ENCODE assay signal across 9 mouse cellular contexts in the genomic region with DNA sequence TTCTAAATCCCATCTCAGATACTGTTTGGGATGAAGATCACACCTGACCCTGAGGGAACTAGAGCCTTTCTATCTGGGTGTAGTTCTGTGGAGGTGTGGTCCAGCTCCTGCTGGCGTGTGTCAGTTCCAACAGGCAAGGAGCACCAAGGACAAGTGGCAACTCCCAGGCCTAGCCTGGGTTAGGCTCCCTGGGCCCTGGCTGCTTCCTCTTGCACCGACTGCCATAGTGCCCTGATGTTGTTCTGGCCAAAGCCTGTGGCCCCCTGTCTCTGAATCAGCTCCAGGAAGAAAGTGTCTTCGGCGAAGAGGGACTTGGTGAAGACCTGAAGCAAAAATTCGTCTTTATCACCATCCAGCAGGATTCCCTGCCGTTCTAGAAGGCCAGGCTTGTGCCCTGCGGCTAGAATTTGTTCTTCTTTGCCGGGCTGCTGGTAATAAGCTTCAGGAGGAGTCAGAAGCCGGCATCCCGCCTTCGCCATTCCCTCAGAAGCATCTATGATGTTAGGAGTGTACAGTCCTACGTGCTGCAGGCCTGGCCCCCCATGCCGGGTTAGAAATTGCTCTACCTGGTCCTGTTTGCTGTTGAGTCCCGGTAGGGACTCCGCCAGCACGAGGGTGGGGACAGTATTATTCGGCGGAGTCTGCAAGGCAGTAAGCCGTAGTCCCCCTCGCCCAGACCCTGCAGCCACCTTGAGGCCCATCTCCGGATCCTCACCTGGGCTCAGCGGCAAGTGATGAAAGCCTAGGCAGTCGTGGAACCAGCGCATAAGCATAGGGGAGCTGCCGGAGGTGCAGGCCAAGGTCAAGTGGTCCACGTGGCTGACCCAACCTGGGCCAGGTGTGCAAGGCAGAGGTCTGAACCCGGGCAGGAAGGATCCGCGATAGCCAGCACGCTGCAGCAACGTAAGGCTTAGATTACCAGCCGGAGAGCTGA. TPM values are rescaled to one million over a fixed set of nuclear protein-coding genes. Genes with fewer than 3 reads are reported as not detected.
DNase-seq lines count a peak whose midpoint lies in the region; ATAC-seq lines count a peak whose summit lies in the region.
"Had no signal": no experiment of that assay in that cellular context is flagged by ENCODE, and none has a peak within 500 bp of the region (broad histone marks: within the 10 kb centered on the region; RNA-seq: fewer than 3 reads in every experiment).

No protein-coding gene starts in this region.

- H3K27ac ChIP-seq in limb, embryonic 15.5 days = no peak overlapping the region
- H3K27ac ChIP-seq: macrophage had no signal

- DNase-seq in cerebellum, adult 11-12 months = peak; percentile 45
- peak; percentile 41 for DNase-seq in testis, postnatal 14 days (ENCODE audit: low spot score)
- DNase-seq in urinary bladder, adult 18-20 months (ENCODE audit: low spot score in 2 of 2) = no peak
- DNase-seq in adipocyte (ENCODE audit: low spot score) = no peak

- H3K4me2 ChIP-seq in limb, embryonic 15.5 days = peak overlapping the region; percentile 77

- H3K4me3 ChIP-seq in megakaryocyte, embryonic 14.5 days (replicated peaks) = peak overlapping the region; percentile 93
- H3K4me3 ChIP-seq in limb, embryonic 15.5 days = peak overlapping the region; percentile 55

- H3K4me1 ChIP-seq in megakaryocyte, embryonic 14.5 days = peaks cover 46% of the 10 kb centered on the region
- peaks cover 10% of the 10 kb centered on the region for H3K4me1 ChIP-seq in limb, embryonic 15.5 days

- H3K9me3 ChIP-seq in megakaryocyte, embryonic 14.5 days = no peaks in the 10 kb centered on the region
- no peaks in the 10 kb centered on the region for H3K9me3 ChIP-seq in limb, embryonic 15.5 days

- H3K9ac ChIP-seq in limb, embryonic 15.5 days = no peak overlapping the region

- peaks cover 8% of the 10 kb centered on the region for H3K36me3 ChIP-seq in megakaryocyte, embryonic 14.5 days (replicated peaks; ENCODE audit: low read length)
- peaks cover 13% of the 10 kb centered on the region; the same call in 1 of the 2 replicates for H3K36me3 ChIP-seq in limb, embryonic 15.5 days

- 21% methylated on average over 32 of the region's 32 CpGs for WGBS in limb, embryonic 15.5 days

- H3K27me3 ChIP-seq in megakaryocyte, embryonic 14.5 days (replicated peaks) = peaks cover 35% of the 10 kb centered on the region
- peaks cover 20% of the 10 kb centered on the region for H3K27me3 ChIP-seq in limb, embryonic 15.5 days

- ATAC-seq in cerebellum, adult (ENCODE audit: insufficient number of reproducible peaks, low FRiP score, low TSS enrichment) = no peak
- no peak for ATAC-seq in megakaryocyte, adult 5-6 weeks (ENCODE audit: poor library complexity, severe bottlenecking)
- ATAC-seq in limb, embryonic 15.5 days (ENCODE audit: insufficient number of reproducible peaks, low FRiP score, low TSS enrichment, low read depth) = no peak

RNA-seq across cellular contexts. Expression of a gene that starts 1.3 kb away (rescaled TPM):
- 0.54 and 0.94 TPM in 2 replicates for polyA plus RNA-seq in megakaryocyte, embryonic 14.5 days (2012; ENCODE audit: insufficient read depth, low replicate concordance)
- total RNA-seq in megakaryocyte, adult 5-6 weeks (2015) = not detected in 2 replicates
- not detected in 2 replicates for total RNA-seq in megakaryocyte, adult 5-6 weeks (2017)
- 0.56 and 0.68 TPM in 2 replicates for polyA plus RNA-seq in limb, embryonic 15.5 days (2015; fragmentation: Nextera tagmentation; extraction: Ambion mirVana)
- polyA plus RNA-seq: macrophage had no signal

RNA-seq across cellular contexts. Expression of a gene that starts 12.7 kb away (rescaled TPM):
- polyA plus RNA-seq in megakaryocyte, embryonic 14.5 days (2012; ENCODE audit: insufficient read depth, low replicate concordance) = 1.6 and 4.5 TPM in 2 replicates
- 5.3 and 10.8 TPM in 2 replicates for total RNA-seq in megakaryocyte, adult 5-6 weeks (2015)
- total RNA-seq in megakaryocyte, adult 5-6 weeks (2017) = 2.7 and 5.5 TPM in 2 replicates
- 13.2 and 13.3 TPM in 2 replicates for polyA plus RNA-seq in limb, embryonic 15.5 days (2015; fragmentation: Nextera tagmentation; extraction: Ambion mirVana)

RNA-seq across cellular contexts. Expression of a gene that starts 12.8 kb away (rescaled TPM):
- polyA plus RNA-seq in megakaryocyte, embryonic 14.5 days (2012; ENCODE audit: insufficient read depth, low replicate concordance) = 1.3 TPM in 1 of 2 replicates, not detected in the other
- total RNA-seq in megakaryocyte, adult 5-6 weeks (2015) = 17.7 and 18.2 TPM in 2 replicates
- 31.9 and 41.1 TPM in 2 replicates for total RNA-seq in megakaryocyte, adult 5-6 weeks (2017)
- polyA plus RNA-seq in limb, embryonic 15.5 days (2015; fragmentation: Nextera tagmentation; extraction: Ambion mirVana) = 36.8 and 37.3 TPM in 2 replicates

RNA-seq across cellular contexts. Expression of a gene that starts 56.9 kb away (rescaled TPM):
- polyA plus RNA-seq in megakaryocyte, embryonic 14.5 days (2012; ENCODE audit: insufficient read depth, low replicate concordance) = 0.29 and 0.63 TPM in 2 replicates
- 0.02 and 0.16 TPM in 2 replicates for total RNA-seq in megakaryocyte, adult 5-6 weeks (2015)
- total RNA-seq in megakaryocyte, adult 5-6 weeks (2017) = not detected in 2 replicates
- 0.22 and 0.24 TPM in 2 replicates for polyA plus RNA-seq in limb, embryonic 15.5 days (2015; fragmentation: Nextera tagmentation; extraction: Ambion mirVana)

Comparison
In these comparisons a context has a peak if more than half of its experiments do, and no peak if none do; other contexts are left out.
1. DNase-seq: peak in cerebellum, adult 11-12 months (single experiment) and testis, postnatal 14 days (single experiment); none in urinary bladder, adult 18-20 months (0 of 2) and adipocyte (single experiment).
2. RNA of a gene that starts 12.8 kb away (polyA plus RNA-seq): 36.8 to 37.3 TPM in limb, embryonic 15.5 days; 1.3 TPM in megakaryocyte, embryonic 14.5 days; every median in the first group is over 10 times any median in the second.